Mouse (Mus musculus) heart, embryonic 16.5 days (tissue): ENCODE measurements around the gene Cript. TPM values are rescaled to one million over a fixed set of nuclear protein-coding genes. Genes with fewer than 3 reads are reported as not detected.

Experiments used
- ATAC-seq: fragments of 200-750 bp; cut with Nextera tagmentation; replicated peaks from 2 replicates; pipeline ENCODE4 v1.8.0; 2017; ENCODE audit warnings: moderate number of reproducible peaks; ENCODE audit not compliant: insufficient read depth, low FRiP score; ENCODE audit errors: extremely low read depth
- H3K27ac ChIP-seq: fragments of 300-500 bp; sonication (generic); 2 replicates; pipeline ENCODE4 v1.5.1; 2014; ENCODE audit warnings: mild to moderate bottlenecking, low read length, control low read depth, moderate library complexity
- H3K27me3 ChIP-seq: fragments of 300-500 bp; sonication (generic); 2 replicates; pipeline ENCODE4 v1.6.1; 2014; ENCODE audit warnings: low read length, mixed read lengths; ENCODE audit not compliant: control insufficient read depth, insufficient read depth
- H3K36me3 ChIP-seq: fragments of 300-500 bp; sonication (generic); 2 replicates; pipeline ENCODE4 v1.6.1; 2014; ENCODE audit not compliant: control insufficient read depth, insufficient read depth
- H3K4me1 ChIP-seq: fragments of 300-500 bp; sonication (generic); 2 replicates; pipeline ENCODE4 v1.6.1; 2014; ENCODE audit warnings: low read length, mixed read lengths; ENCODE audit not compliant: control insufficient read depth, insufficient read depth
- H3K4me2 ChIP-seq: fragments of 300-500 bp; sonication (generic); 2 replicates; pipeline ENCODE4 v1.6.1; 2014; ENCODE audit warnings: low read depth, mild to moderate bottlenecking, control low read depth, low read length
- H3K4me3 ChIP-seq: fragments of 300-500 bp; sonication (generic); 2 replicates; pipeline ENCODE4 v1.5.1; 2014; ENCODE audit warnings: mild to moderate bottlenecking, control low read depth, low read length
- H3K9ac ChIP-seq: fragments of 300-500 bp; sonication (generic); 2 replicates; pipeline ENCODE4 v1.6.1; 2014; ENCODE audit warnings: low read length, control low read depth
- H3K9me3 ChIP-seq: fragments of 300-500 bp; sonication (generic); replicated peaks from 2 replicates; pipeline ENCODE4 v1.6.1; 2016; ENCODE audit warnings: low read length; ENCODE audit not compliant: control insufficient read depth
- WGBS: fragments of 180-500 bp; shearing (Covaris S2); extraction: QIAGEN DNeasy Blood & Tissue Kit; methylation state at CpG from one replicate; pipeline ENCODE4 v1.1.7; 2014; 5-methylcytosine and 5-hydroxymethylcytosine counted together
- polyA plus RNA-seq: library from polyadenylated mRNA; unstranded; fragments of >200 nt; fragmentation: Nextera tagmentation; extraction: Ambion mirVana; gene quantifications from 2 replicates; pipeline ENCODE4 v1.2.1, GENCODE M21; 2015

Cript gene
- polyA plus RNA-seq, 1 experiment from 2014 or later: 120 TPM

GRCm38 (mm10) chr17:86991306-86991705, 34.0 kb upstream of the Cript start:
- Histone ChIP-seq H3K36me3 (no peaks in the 10 kb centered on the region), H3K4me2 (no peak overlapping the region), H3K9me3 (no peaks in the 10 kb centered on the region), H3K27me3 (no peaks in the 10 kb centered on the region), H3K4me1 (peaks cover 40% of the 10 kb centered on the region), H3K9ac (no peak overlapping the region), H3K4me3 (no peak overlapping the region), H3K27ac (no peak overlapping the region)
- 81% methylated on average over 8 of the region's 8 CpGs for WGBS
- ATAC-seq: no peak

GRCm38 (mm10) chr17:86997323-86997722, 28.0 kb upstream of the Cript start:
- Histone ChIP-seq H3K36me3 (0 out of 2 replicates have a peak, but pooled peaks cover 2% of the 10 kb centered on the region), H3K4me2 (no peak overlapping the region), H3K27me3 (no peaks in the 10 kb centered on the region), H3K9me3 (no peaks in the 10 kb centered on the region), H3K9ac (no peak overlapping the region), H3K27ac (no peak overlapping the region), H3K4me3 (no peak overlapping the region), H3K4me1 (no peaks in the 10 kb centered on the region)
- 86% methylated on average over 6 of the region's 6 CpGs for WGBS
- ATAC-seq: no peak

GRCm38 (mm10) chr17:87008950-87009349, 16.4 kb upstream of the Cript start:
- no peaks in the 10 kb centered on the region for H3K27me3 ChIP-seq
- H3K4me1 ChIP-seq: no peaks in the 10 kb centered on the region
- H3K9me3 ChIP-seq: no peaks in the 10 kb centered on the region
- H3K4me2 ChIP-seq: no peak overlapping the region
- H3K9ac ChIP-seq: no peak overlapping the region
- 0 out of 2 replicates have a peak, but pooled peaks cover 3% of the 10 kb centered on the region for H3K36me3 ChIP-seq
- no peak overlapping the region for H3K27ac ChIP-seq
- 89% methylated on average over 3 of the region's 3 CpGs for WGBS
- no peak overlapping the region for H3K4me3 ChIP-seq
- ATAC-seq: no peak

- no peaks in the 10 kb centered on the region for H3K27me3 ChIP-seq
- WGBS: 81% methylated on average over 13 of the region's 13 CpGs
- ATAC-seq: no peak
Measured at GRCm38 (mm10) chr17:87011301-87012019, 13.9 kb upstream of the Cript start.

GRCm38 (mm10) chr17:87019692-87020091, 5.7 kb upstream of the Cript start:
- no peak for ATAC-seq
- whole genome bisulfite sequencing: 88% methylated on average over 5 of the region's 5 CpGs
- no peak overlapping the region for H3K4me2 ChIP-seq
- H3K36me3 ChIP-seq: peaks cover 7% of the 10 kb centered on the region; the same call in 1 of the 2 replicates
- H3K9ac ChIP-seq: no peak overlapping the region
- no peak overlapping the region for H3K4me3 ChIP-seq
- no peak overlapping the region for H3K27ac ChIP-seq
- peaks cover 4% of the 10 kb centered on the region for H3K9me3 ChIP-seq
- peaks cover 4% of the 10 kb centered on the region; the same call in 1 of the 2 replicates for H3K4me1 ChIP-seq
- H3K27me3 ChIP-seq: no peaks in the 10 kb centered on the region

More at GRCm38 (mm10) chr17:87011301-87012019, 13.9 kb upstream of the Cript start:
- Histone ChIP-seq H3K4me1 (no peaks in the 10 kb centered on the region), H3K9ac (no peak overlapping the region), H3K4me2 (no peak overlapping the region), H3K4me3 (no peak overlapping the region), H3K36me3 (peaks cover 8% of the 10 kb centered on the region; the same call in 1 of the 2 replicates), H3K9me3 (peaks cover 4% of the 10 kb centered on the region), H3K27ac (no peak overlapping the region)

- Histone ChIP-seq H3K27me3 (no peaks in the 10 kb centered on the region), H3K9me3 (no peaks in the 10 kb centered on the region; the same call in 1 of the 2 replicates), H3K4me1 (peaks cover 7% of the 10 kb centered on the region), H3K27ac (no peak overlapping the region), H3K9ac (peak overlapping the region; percentile 83), H3K4me3 (peak overlapping the region; percentile 98), H3K36me3 (peaks cover 10% of the 10 kb centered on the region), H3K4me2 (peak overlapping the region; percentile 99)
- peak; percentile 46; the same call in 1 of the 2 replicates for ATAC-seq
- WGBS: 1% methylated on average over 55 of the region's 55 CpGs
Measured at GRCm38 (mm10) chr17:87024491-87025242, 683 bp upstream of the Cript start.

- Histone ChIP-seq H3K36me3 (peaks cover 15% of the 10 kb centered on the region), H3K27ac (no peak overlapping the region), H3K4me1 (no peaks in the 10 kb centered on the region), H3K9ac (no peak overlapping the region), H3K9me3 (no peaks in the 10 kb centered on the region), H3K27me3 (no peaks in the 10 kb centered on the region), H3K4me2 (no peak overlapping the region), H3K4me3 (no peak overlapping the region)
- ATAC-seq: no peak; the same call in 1 of the 2 replicates
- 54% methylated on average over 10 of the region's 10 CpGs for WGBS
Measured at GRCm38 (mm10) chr17:87036141-87037073, 11.1 kb downstream of the Cript start.

GRCm38 (mm10) chr17:87038496-87038895, 13.1 kb downstream of the Cript start:
- no peak overlapping the region for H3K4me2 ChIP-seq
- peaks cover 8% of the 10 kb centered on the region for H3K36me3 ChIP-seq
- H3K4me1 ChIP-seq: no peaks in the 10 kb centered on the region
- 88% methylated on average over 5 of the region's 5 CpGs for WGBS
- no peak overlapping the region for H3K27ac ChIP-seq
- no peaks in the 10 kb centered on the region; the same call in 1 of the 2 replicates for H3K27me3 ChIP-seq
- no peak overlapping the region for H3K9ac ChIP-seq
- no peaks in the 10 kb centered on the region for H3K9me3 ChIP-seq
- ATAC-seq: no peak
- H3K4me3 ChIP-seq: no peak overlapping the region
